ENCODE assay signal across 9 mouse cellular contexts in genomic region chr5:111058401-111059139, GRCm38 (mm10).
DNase-seq lines count a peak whose midpoint lies in the region; ATAC-seq lines count a peak whose summit lies in the region.
"Had no signal": no experiment of that assay in that cellular context is flagged by ENCODE, and none has a peak within 500 bp of the region (broad histone marks: within the 10 kb centered on the region; RNA-seq: fewer than 3 reads in every experiment).

No protein-coding gene starts in this region.

- H3K4me3 ChIP-seq in neural tube, embryonic 14.5 days (ENCODE audit: low read depth, low read length): no peak overlapping the region
- H3K4me3 ChIP-seq in kidney, embryonic 16.5 days (ENCODE audit: low read length): no peak overlapping the region
- H3K4me3 ChIP-seq: heart, embryonic 13.5 days had no signal

- no peak for ATAC-seq in neural tube, embryonic 14.5 days (ENCODE audit: low read depth)
- ATAC-seq in kidney, embryonic 16.5 days (ENCODE audit: low FRiP score, low TSS enrichment): no peak

- peaks cover 51% of the 10 kb centered on the region for H3K4me1 ChIP-seq in neural tube, embryonic 14.5 days (ENCODE audit: control insufficient read depth, insufficient read depth, low read length)
- peaks cover 45% of the 10 kb centered on the region for H3K4me1 ChIP-seq in kidney, embryonic 16.5 days (ENCODE audit: insufficient read depth, low read length)

- H3K36me3 ChIP-seq in neural tube, embryonic 14.5 days (ENCODE audit: control insufficient read depth, insufficient read depth, low read length): no peaks in the 10 kb centered on the region
- H3K36me3 ChIP-seq in kidney, embryonic 16.5 days (ENCODE audit: insufficient read depth, low read length): no peaks in the 10 kb centered on the region
- H3K36me3 ChIP-seq: heart, embryonic 13.5 days had no signal

- H3K27ac ChIP-seq in neural tube, embryonic 14.5 days (ENCODE audit: low read depth, low read length): peak overlapping the region; percentile 25; the same call in 1 of the 2 replicates
- no peak overlapping the region for H3K27ac ChIP-seq in kidney, embryonic 16.5 days (ENCODE audit: low read length)
- H3K27ac ChIP-seq: heart, embryonic 13.5 days had no signal

- no peaks in the 10 kb centered on the region for H3K9me3 ChIP-seq in neural tube, embryonic 14.5 days (ENCODE audit: control insufficient read depth, low read length)
- H3K9me3 ChIP-seq in kidney, embryonic 16.5 days (ENCODE audit: low read length): no peaks in the 10 kb centered on the region
- H3K9me3 ChIP-seq: heart, embryonic 13.5 days had no signal

- DNase-seq in left cerebral cortex, adult 11 months (ENCODE audit: low spot score): peak; percentile 22
- DNase-seq in left cerebral cortex, adult 8-10 months (ENCODE audit: low spot score in 2 of 2): no peak
- peak; percentile 36 to 42 for DNase-seq in cerebellum, postnatal 36 days
- peak; percentile 25 to 41 for DNase-seq in layer of hippocampus, adult 18-20 months (ENCODE audit: low spot score in 2 of 2)
- DNase-seq in gastrocnemius, postnatal 10 days: no peak
- DNase-seq in ovary, postnatal 14 days (ENCODE audit: low spot score): no peak

- no peak overlapping the region for H3K4me2 ChIP-seq in neural tube, embryonic 14.5 days (ENCODE audit: low read depth, low read length)
- H3K4me2 ChIP-seq in kidney, embryonic 16.5 days (replicated peaks; ENCODE audit: low read depth, low read length): no peak overlapping the region
- H3K4me2 ChIP-seq: heart, embryonic 13.5 days had no signal

- no peak overlapping the region for H3K9ac ChIP-seq in neural tube, embryonic 14.5 days (replicated peaks; ENCODE audit: low read depth, low read length)
- H3K9ac ChIP-seq in kidney, embryonic 16.5 days (replicated peaks; ENCODE audit: low read length): no peak overlapping the region
- H3K9ac ChIP-seq: heart, embryonic 13.5 days had no signal

- WGBS in neural tube, embryonic 14.5 days: 61% methylated on average over 22 of the region's 22 CpGs
- WGBS in kidney, embryonic 16.5 days: 61% methylated on average over 22 of the region's 22 CpGs

- H3K27me3 ChIP-seq in neural tube, embryonic 14.5 days (ENCODE audit: control insufficient read depth, insufficient read depth, low read length): no peaks in the 10 kb centered on the region
- H3K27me3 ChIP-seq in kidney, embryonic 16.5 days (ENCODE audit: insufficient read depth, low read length): no peaks in the 10 kb centered on the region

Comparison
In these comparisons a context has a peak if more than half of its experiments do, and no peak if none do; other contexts are left out.
1. DNase-seq: peak in left cerebral cortex, adult 11 months (single experiment), cerebellum, postnatal 36 days (2 of 2) and layer of hippocampus, adult 18-20 months (2 of 2); none in left cerebral cortex, adult 8-10 months (0 of 2), gastrocnemius, postnatal 10 days (single experiment) and ovary, postnatal 14 days (single experiment).